Mouse (Mus musculus) thymus, adult 2 months (tissue): ENCODE measurements around the gene Gpr139. TPM values are rescaled to one million over a fixed set of nuclear protein-coding genes. Genes with fewer than 3 reads are reported as not detected.

Experiments
- DNase-seq: peaks from one replicate; pipeline ENCODE4 v3.0.0; 2021
- H3K27ac ChIP-seq: fragments of 200-500 bp; 2 replicates; pipeline ENCODE4 v1.5.1; 2012; ENCODE audit warnings: low read length, control low read depth; ENCODE audit not compliant: control insufficient read depth, insufficient read depth
- H3K27me3 ChIP-seq: fragments of 200-500 bp; 2 replicates; pipeline ENCODE4 v1.6.1; 2012; ENCODE audit warnings: mild to moderate bottlenecking, low read length, moderate library complexity, mixed read lengths; ENCODE audit not compliant: control insufficient read depth, insufficient read depth
- H3K36me3 ChIP-seq: fragments of 200-500 bp; 2 replicates; pipeline ENCODE4 v1.6.1; 2012; ENCODE audit warnings: mild to moderate bottlenecking, low read length, moderate library complexity; ENCODE audit not compliant: control insufficient read depth, insufficient read depth
- H3K4me1 ChIP-seq: fragments of 200-500 bp; replicated peaks from 2 replicates; pipeline ENCODE4 v1.6.1; 2012; ENCODE audit warnings: low read length; ENCODE audit not compliant: control insufficient read depth, insufficient read depth
- H3K4me3 ChIP-seq: fragments of 200-500 bp; 2 replicates; pipeline ENCODE4 v1.5.1; 2012; ENCODE audit warnings: mild to moderate bottlenecking, low read length, control low read depth, moderate library complexity; ENCODE audit not compliant: control insufficient read depth, insufficient read depth
- CTCF ChIP-seq: fragments of 200-500 bp; IDR thresholded peaks from 2 replicates; pipeline ENCODE4 v1.5.1; 2012; ENCODE audit warnings: mild to moderate bottlenecking, control low read depth, low read length, moderate library complexity, borderline replicate concordance; ENCODE audit not compliant: control insufficient read depth, poor library complexity, insufficient read depth; ENCODE audit errors: extremely low read depth
- POLR2A ChIP-seq: fragments of 200-500 bp; IDR thresholded peaks from 2 replicates; pipeline ENCODE4 v1.6.1; 2012; ENCODE audit warnings: mild to moderate bottlenecking, low read length, control low read depth, moderate library complexity; ENCODE audit not compliant: control insufficient read depth, poor library complexity, insufficient read depth; ENCODE audit errors: extremely low read depth
- WGBS: fragments of 180-500 bp; shearing (Covaris S2); methylation state at CpG from one replicate; pipeline ENCODE4 v1.1.7; 2018; 5-methylcytosine and 5-hydroxymethylcytosine counted together
- polyA plus RNA-seq: library from polyadenylated mRNA; depleted of rRNA; stranded (reverse); fragments of >200 nt; gene quantifications from 2 replicates; pipeline ENCODE4 v1.2.3, GENCODE M21; 2012; rRNA removed

Gpr139 gene
- 0.32 and 0.51 TPM in 2 replicates for polyA plus RNA-seq

GRCm38 (mm10) chr7:119184341-119185143 is at the start of gene Gpr139:
Gene Gpr139 (minus strand): TSS chr7:119184603.
- H3K4me3 ChIP-seq, result no peak within 1 kb of the TSS
- no peaks in the 10 kb centered on the region for H3K27me3 ChIP-seq
- no peaks in the 10 kb centered on the region for H3K36me3 ChIP-seq
- H3K27ac ChIP-seq, result no peak within 1 kb of the TSS
- WGBS, result 6% methylated on average over 47 of the region's 47 CpGs
- no peak for TF ChIP-seq POLR2A
- no peak for TF ChIP-seq CTCF
- H3K4me1 ChIP-seq, result no peaks in the 10 kb centered on the region
- no peak for DNase-seq

- no peak for TF ChIP-seq POLR2A
- no peak for DNase-seq
- Histone ChIP-seq H3K36me3 (no peaks in the 10 kb centered on the region), H3K4me1 (no peaks in the 10 kb centered on the region), H3K4me3 (no peak overlapping the region), H3K27me3 (no peaks in the 10 kb centered on the region), H3K27ac (no peak overlapping the region)
- WGBS, result 66% methylated on average over 3 of the region's 3 CpGs
Observed at GRCm38 (mm10) chr7:119230971-119231370, 46.6 kb upstream of the Gpr139 start.

- DNase-seq, result no peak
- Histone ChIP-seq H3K27me3 (no peaks in the 10 kb centered on the region), H3K27ac (no peak overlapping the region), H3K4me3 (no peak overlapping the region), H3K36me3 (no peaks in the 10 kb centered on the region), H3K4me1 (no peaks in the 10 kb centered on the region)
- TF ChIP-seq POLR2A (no peak), CTCF (no peak)
- 86% methylated on average over 4 of the region's 4 CpGs for WGBS
Observed at GRCm38 (mm10) chr7:119222706-119223105, 38.3 kb upstream of the Gpr139 start.

- no peak overlapping the region for H3K27ac ChIP-seq
- no peak for DNase-seq
- 96% methylated on average over 2 of the region's 2 CpGs for WGBS
- no peaks in the 10 kb centered on the region for H3K27me3 ChIP-seq
- no peaks in the 10 kb centered on the region for H3K4me1 ChIP-seq
- TF ChIP-seq CTCF (no peak), POLR2A (no peak)
- no peaks in the 10 kb centered on the region for H3K36me3 ChIP-seq
- no peak overlapping the region for H3K4me3 ChIP-seq
Observed at GRCm38 (mm10) chr7:119219121-119219520, 34.7 kb upstream of the Gpr139 start.

GRCm38 (mm10) chr7:119207251-119207650 is 22.8 kb upstream of the Gpr139 start:
- Histone ChIP-seq H3K36me3 (no peaks in the 10 kb centered on the region), H3K27ac (no peak overlapping the region), H3K27me3 (no peaks in the 10 kb centered on the region), H3K4me3 (no peak overlapping the region), H3K4me1 (no peaks in the 10 kb centered on the region)
- WGBS, result 85% methylated on average over 3 of the region's 3 CpGs
- DNase-seq, result no peak
- no peak for TF ChIP-seq CTCF
- no peak for TF ChIP-seq POLR2A

GRCm38 (mm10) chr7:119186374-119186773 is 2.0 kb upstream of the Gpr139 start:
- H3K4me3 ChIP-seq, result no peak overlapping the region
- TF ChIP-seq CTCF, result no peak
- TF ChIP-seq POLR2A, result no peak
- H3K27ac ChIP-seq, result no peak overlapping the region
- H3K4me1 ChIP-seq, result no peaks in the 10 kb centered on the region
- H3K27me3 ChIP-seq, result no peaks in the 10 kb centered on the region
- no peak for DNase-seq
- WGBS, result 19% methylated on average over 11 of the region's 11 CpGs
- no peaks in the 10 kb centered on the region for H3K36me3 ChIP-seq
